Mouse (Mus musculus) intestine, embryonic 16.5 days (tissue): ENCODE results near the gene Gabra2. TPM values are rescaled to one million over a fixed set of nuclear protein-coding genes. Genes with fewer than 3 reads are reported as not detected.

Experiments used
- ATAC-seq: fragments of 200-750 bp; cut with Nextera tagmentation; 2 replicates; pipeline ENCODE4 v1.8.0; 2017; ENCODE audit warnings: moderate TSS enrichment, moderate library complexity
- H3K27ac ChIP-seq: fragments of 300-500 bp; sonication (generic); 2 replicates; pipeline ENCODE4 v1.5.1; 2014; ENCODE audit warnings: mild to moderate bottlenecking, low read length
- H3K27me3 ChIP-seq: fragments of 300-500 bp; sonication (generic); replicated peaks from 2 replicates; pipeline ENCODE4 v1.6.1; 2014; ENCODE audit warnings: low read length, control low read depth, mixed read lengths; ENCODE audit not compliant: control insufficient read depth, insufficient read depth
- H3K36me3 ChIP-seq: fragments of 300-500 bp; sonication (generic); 2 replicates; pipeline ENCODE4 v1.6.1; 2014; ENCODE audit warnings: low read length, control low read depth; ENCODE audit not compliant: control insufficient read depth, insufficient read depth
- H3K4me1 ChIP-seq: fragments of 300-500 bp; sonication (generic); 2 replicates; pipeline ENCODE4 v1.6.1; 2014; ENCODE audit warnings: low read length, control low read depth, mixed read lengths; ENCODE audit not compliant: control insufficient read depth, insufficient read depth
- H3K4me2 ChIP-seq: fragments of 300-500 bp; sonication (generic); 2 replicates; pipeline ENCODE4 v1.6.1; 2014; ENCODE audit warnings: low read depth, low read length, control low read depth
- H3K4me3 ChIP-seq: fragments of 300-500 bp; sonication (generic); 2 replicates; pipeline ENCODE4 v1.5.1; 2014; ENCODE audit warnings: mild to moderate bottlenecking, low read length
- H3K9ac ChIP-seq: fragments of 300-500 bp; sonication (generic); 2 replicates; pipeline ENCODE4 v1.6.1; 2014; ENCODE audit warnings: low read depth, low read length
- H3K9me3 ChIP-seq: fragments of 300-500 bp; sonication (generic); 2 replicates; pipeline ENCODE4 v1.6.1; 2016; ENCODE audit warnings: low read length, control low read depth; ENCODE audit not compliant: control insufficient read depth
- WGBS: fragments of 180-500 bp; shearing (Covaris S2); extraction: QIAGEN DNeasy Blood & Tissue Kit; methylation state at CpG from one replicate; pipeline ENCODE4 v1.1.7; 2014; 5-methylcytosine and 5-hydroxymethylcytosine counted together
- polyA plus RNA-seq: library from polyadenylated mRNA; unstranded; fragments of >200 nt; fragmentation: Nextera tagmentation; extraction: Ambion mirVana; gene quantifications from 2 replicates; pipeline ENCODE4 v1.2.1, GENCODE M21; 2015

Gabra2 gene
- polyA plus RNA-seq, 1 experiment from 2014 or later, result 3.3 TPM

GRCm38 (mm10) chr5:70993281-70993680 is 102.4 kb downstream of the Gabra2 start:
- Histone ChIP-seq H3K27me3 (no peaks in the 10 kb centered on the region), H3K36me3 (no peaks in the 10 kb centered on the region), H3K4me3 (no peak overlapping the region), H3K27ac (no peak overlapping the region), H3K4me1 (no peaks in the 10 kb centered on the region), H3K9me3 (no peaks in the 10 kb centered on the region), H3K4me2 (no peak overlapping the region), H3K9ac (no peak overlapping the region)
- no peak for ATAC-seq
- WGBS, result 58% methylated on average over 2 of the region's 2 CpGs

GRCm38 (mm10) chr5:70990891-70991290 is 104.8 kb downstream of the Gabra2 start:
- no peaks in the 10 kb centered on the region for H3K36me3 ChIP-seq
- H3K9me3 ChIP-seq, result no peaks in the 10 kb centered on the region
- H3K27me3 ChIP-seq, result no peaks in the 10 kb centered on the region
- no peak overlapping the region for H3K27ac ChIP-seq
- no peak overlapping the region for H3K4me2 ChIP-seq
- ATAC-seq, result no peak
- H3K9ac ChIP-seq, result no peak overlapping the region
- no peaks in the 10 kb centered on the region for H3K4me1 ChIP-seq
- WGBS, result 87% methylated on average over 3 of the region's 3 CpGs
- H3K4me3 ChIP-seq, result no peak overlapping the region
